Mouse (Mus musculus) kidney, adult 11 months (tissue): ENCODE measurements around the gene Ttc28.
A peak's percentile ranks its signal among the peaks of the same experiment; 100 is the strongest.
"Not testable (repeated sequence)": the region's sequence is repeated elsewhere in the genome, so short reads cannot be mapped to it uniquely, and the experiment has no call there.

Experiments used
- DNase-seq: peaks from one replicate; pipeline ENCODE4 v3.0.0; 2022

Ttc28 gene

GRCm38 (mm10) chr5:111256181-111256580, 376.6 kb downstream of the Ttc28 start:
- no peak for DNase-seq

GRCm38 (mm10) chr5:111257127-111257526, 377.5 kb downstream of the Ttc28 start:
- DNase-seq = no peak

- DNase-seq = not testable (repeated sequence)
Observed at GRCm38 (mm10) chr5:111261162-111261561, 381.6 kb downstream of the Ttc28 start.

- DNase-seq = peak; percentile 45
Observed at GRCm38 (mm10) chr5:111261733-111262573, 382.4 kb downstream of the Ttc28 start.

GRCm38 (mm10) chr5:111262574-111263239, 383.1 kb downstream of the Ttc28 start:
- DNase-seq = peak; percentile 45

- DNase-seq = no peak
Observed at GRCm38 (mm10) chr5:111263370-111263769, 383.8 kb downstream of the Ttc28 start.

- no peak for DNase-seq
Observed at GRCm38 (mm10) chr5:111264488-111264887, 384.9 kb downstream of the Ttc28 start.

GRCm38 (mm10) chr5:111266658-111267057, 387.1 kb downstream of the Ttc28 start:
- DNase-seq = no peak

- peak; percentile 68 for DNase-seq
Observed at GRCm38 (mm10) chr5:111267100-111267499, 387.5 kb downstream of the Ttc28 start.

GRCm38 (mm10) chr5:111268852-111269251, 389.2 kb downstream of the Ttc28 start:
- no peak for DNase-seq

- DNase-seq = peak; percentile 61
Observed at GRCm38 (mm10) chr5:111269613-111270205, 390.1 kb downstream of the Ttc28 start.

- no peak for DNase-seq
Observed at GRCm38 (mm10) chr5:111270246-111271002, 390.8 kb downstream of the Ttc28 start.

GRCm38 (mm10) chr5:111273589-111273988, 394.0 kb downstream of the Ttc28 start:
- peak; percentile 74 for DNase-seq

GRCm38 (mm10) chr5:111274948-111275347, 395.3 kb downstream of the Ttc28 start:
- DNase-seq = no peak

- DNase-seq = no peak
Observed at GRCm38 (mm10) chr5:111284420-111285175, 405.0 kb downstream of the Ttc28 start.

- DNase-seq = no peak
Observed at GRCm38 (mm10) chr5:111287571-111287970, 408.0 kb downstream of the Ttc28 start.

- peak; percentile 77 for DNase-seq
Observed at GRCm38 (mm10) chr5:111288486-111288885, 408.9 kb downstream of the Ttc28 start.

- DNase-seq = no peak
Observed at GRCm38 (mm10) chr5:111290071-111290470, 410.5 kb downstream of the Ttc28 start.

GRCm38 (mm10) chr5:111291639-111292038, 412.0 kb downstream of the Ttc28 start:
- no peak for DNase-seq

- DNase-seq = no peak
Observed at GRCm38 (mm10) chr5:111297801-111298200, 418.2 kb downstream of the Ttc28 start.

GRCm38 (mm10) chr5:111298706-111299105, 419.1 kb downstream of the Ttc28 start:
- DNase-seq = no peak

- DNase-seq = no peak
Observed at GRCm38 (mm10) chr5:111300776-111301175, 421.2 kb downstream of the Ttc28 start.
